Comparison of ENCODE assay signal across 11 mouse cellular contexts in genomic region chr1:153084191-153084590, GRCm38 (mm10).
DNase-seq lines count a peak whose midpoint lies in the region; ATAC-seq lines count a peak whose summit lies in the region.
"Had no signal": no experiment of that assay in that cellular context is flagged by ENCODE, and none has a peak within 500 bp of the region (broad histone marks: within the 10 kb centered on the region; RNA-seq: fewer than 3 reads in every experiment).

No protein-coding gene starts in this region.

- intact Hi-C loops in heart, postnatal 36 days (cut with DNase I) = no loop called here

- no peak overlapping the region for H3K4me3 ChIP-seq in heart, embryonic 13.5 days
- no peak overlapping the region for H3K4me3 ChIP-seq in liver, embryonic 12.5 days
- H3K4me3 ChIP-seq: embryonic facial prominence, embryonic 13.5 days had no signal

- peak overlapping the region; percentile 42; the same call in 1 of the 2 replicates for H3K27ac ChIP-seq in heart, embryonic 13.5 days (replicated peaks)
- H3K27ac ChIP-seq in liver, embryonic 12.5 days = no peak overlapping the region
- H3K27ac ChIP-seq: embryonic facial prominence, embryonic 13.5 days had no signal

- 23% methylated on average over 6 of the region's 6 CpGs for whole genome bisulfite sequencing in heart, embryonic 13.5 days
- WGBS in liver, embryonic 12.5 days (ENCODE audit: insufficient replicate concordance) = 46% methylated on average over 6 of the region's 6 CpGs

- H3K9me3 ChIP-seq in heart, embryonic 13.5 days = no peaks in the 10 kb centered on the region
- H3K9me3 ChIP-seq in liver, embryonic 12.5 days (replicated peaks) = no peaks in the 10 kb centered on the region

- peaks cover 13% of the 10 kb centered on the region for H3K4me1 ChIP-seq in heart, embryonic 13.5 days
- H3K4me1 ChIP-seq in liver, embryonic 12.5 days = 0 out of 2 replicates have a peak, but pooled peaks cover 4% of the 10 kb centered on the region
- H3K4me1 ChIP-seq: embryonic facial prominence, embryonic 13.5 days had no signal

- peak overlapping the region; percentile 16; the same call in 1 of the 2 replicates for H3K4me2 ChIP-seq in heart, embryonic 13.5 days
- H3K4me2 ChIP-seq in liver, embryonic 12.5 days = no peak overlapping the region
- H3K4me2 ChIP-seq: embryonic facial prominence, embryonic 13.5 days had no signal

- H3K36me3 ChIP-seq in heart, embryonic 13.5 days = no peaks in the 10 kb centered on the region
- no peaks in the 10 kb centered on the region for H3K36me3 ChIP-seq in liver, embryonic 12.5 days
- H3K36me3 ChIP-seq: embryonic facial prominence, embryonic 13.5 days had no signal

- ATAC-seq in heart, embryonic 13.5 days (ENCODE audit: extremely low read depth, insufficient number of reproducible peaks, low FRiP score, low TSS enrichment) = no peak
- no peak for ATAC-seq in liver, embryonic 12.5 days

- no peaks in the 10 kb centered on the region for H3K27me3 ChIP-seq in heart, embryonic 13.5 days (replicated peaks)
- no peaks in the 10 kb centered on the region for H3K27me3 ChIP-seq in liver, embryonic 12.5 days (replicated peaks)
- H3K27me3 ChIP-seq: embryonic facial prominence, embryonic 13.5 days had no signal

- no peak for DNase-seq in heart, postnatal 36 days
- peak; percentile 78 for DNase-seq in 3134 (ENCODE audit: extremely low read depth, insufficient read length, low spot score)
- DNase-seq in Muller cell, postnatal 12 days (ENCODE audit: inconsistent ontology term) = peak; percentile 91
- DNase-seq in fibroblast of lung, adult 2 months (ENCODE audit: low read depth) = peak; percentile 54
- no peak for DNase-seq in spleen, postnatal 10 days (ENCODE audit: low spot score in 2 of 2)
- no peak for DNase-seq in thymus, adult 18-20 months
- DNase-seq: kidney, adult 8-10 months; lung, postnatal 14 days had no signal

- no peak overlapping the region for H3K9ac ChIP-seq in heart, embryonic 13.5 days
- H3K9ac ChIP-seq in liver, embryonic 12.5 days = no peak overlapping the region
- H3K9ac ChIP-seq: embryonic facial prominence, embryonic 13.5 days had no signal

Comparison
In these comparisons a context has a peak if more than half of its experiments do, and no peak if none do; other contexts are left out.
1. DNase-seq: peak in 3134 (single experiment), Muller cell, postnatal 12 days (single experiment) and fibroblast of lung, adult 2 months (single experiment); none in heart, postnatal 36 days (0 of 2), spleen, postnatal 10 days (0 of 2) and thymus, adult 18-20 months (0 of 2).